Mouse (Mus musculus) embryo, embryonic 9.5 days (tissue): Measurements from ENCODE around the gene Olfr1357.
"Not testable (repeated sequence)": the region's sequence is repeated elsewhere in the genome, so short reads cannot be mapped to it uniquely, and the experiment has no call there.

Source experiments
- DNase-seq: peaks from one replicate; pipeline ENCODE4 v3.0.0-alpha.2; 2017; ENCODE audit errors: extremely low spot score

The Olfr1357 gene

GRCm38 (mm10) chr10:78617974-78618373, at the start of gene Olfr1357:
TSS of gene Olfr1357 (minus strand) at chr10:78618074.
- DNase-seq = no peak

GRCm38 (mm10) chr10:78666696-78667095, 48.8 kb upstream of the Olfr1357 start:
- DNase-seq = not testable (repeated sequence)

GRCm38 (mm10) chr10:78664546-78664945, 46.7 kb upstream of the Olfr1357 start:
- DNase-seq = no peak

- no peak for DNase-seq
These were observed 43.3 kb upstream of the Olfr1357 start for GRCm38 (mm10) chr10:78661198-78661597.

GRCm38 (mm10) chr10:78632311-78632710, 14.4 kb upstream of the Olfr1357 start:
- DNase-seq = peak; percentile 35

GRCm38 (mm10) chr10:78630194-78630593, 12.3 kb upstream of the Olfr1357 start:
- DNase-seq = no peak

- DNase-seq = not testable (repeated sequence)
These were observed 5.3 kb upstream of the Olfr1357 start for GRCm38 (mm10) chr10:78623143-78623542.

GRCm38 (mm10) chr10:78607602-78608001, 10.3 kb downstream of the Olfr1357 start:
- no peak for DNase-seq

- no peak for DNase-seq
These were observed 12.8 kb downstream of the Olfr1357 start for GRCm38 (mm10) chr10:78605080-78605479.

- no peak for DNase-seq
These were observed 18.0 kb downstream of the Olfr1357 start for GRCm38 (mm10) chr10:78599865-78600264.

- DNase-seq = no peak
These were observed 23.3 kb downstream of the Olfr1357 start for GRCm38 (mm10) chr10:78594566-78594965.

- DNase-seq = no peak
These were observed 23.7 kb downstream of the Olfr1357 start for GRCm38 (mm10) chr10:78594157-78594556.

- DNase-seq = no peak
These were observed 24.1 kb downstream of the Olfr1357 start for GRCm38 (mm10) chr10:78593736-78594135.

- DNase-seq = no peak
These were observed 25.0 kb downstream of the Olfr1357 start for GRCm38 (mm10) chr10:78592856-78593379.

GRCm38 (mm10) chr10:78591406-78592328, 26.2 kb downstream of the Olfr1357 start, which contains the start of gene Syde1:
TSS of gene Syde1 (minus strand) at chr10:78591964.
- peak; percentile 74 for DNase-seq

- peak; percentile 16 for DNase-seq
These were observed 27.1 kb downstream of the Olfr1357 start for GRCm38 (mm10) chr10:78590744-78591143.

GRCm38 (mm10) chr10:78589901-78590300, 28.0 kb downstream of the Olfr1357 start:
- DNase-seq = no peak

- no peak for DNase-seq
These were observed 28.6 kb downstream of the Olfr1357 start for GRCm38 (mm10) chr10:78589291-78589690.

- DNase-seq = no peak
These were observed 31.8 kb downstream of the Olfr1357 start for GRCm38 (mm10) chr10:78586026-78586425.

- DNase-seq = no peak
These were observed 32.3 kb downstream of the Olfr1357 start for GRCm38 (mm10) chr10:78585606-78586005.

GRCm38 (mm10) chr10:78584996-78585395, 32.9 kb downstream of the Olfr1357 start:
- no peak for DNase-seq

GRCm38 (mm10) chr10:78583939-78584338, 33.9 kb downstream of the Olfr1357 start:
- DNase-seq = no peak

- no peak for DNase-seq
These were observed 34.5 kb downstream of the Olfr1357 start for GRCm38 (mm10) chr10:78583347-78583746.
